Mouse (Mus musculus): ENCODE data around the gene Stag3. TPM values are rescaled to one million over a fixed set of nuclear protein-coding genes. Genes with fewer than 3 reads are reported as not detected.

Gene Stag3
- polyA plus RNA-seq, 1 experiment from 2014 or later = 1.3 TPM

- H3K9ac ChIP-seq = no peak overlapping the region
Observed at GRCm38 (mm10) chr5:138258542-138258941, 21.5 kb upstream of the Stag3 start.

GRCm38 (mm10) chr5:138258993-138259392 lies 21.0 kb upstream of the Stag3 start:
- Histone ChIP-seq H3K9ac (no peak overlapping the region), H3K4me2 (no peak overlapping the region; the same call in 1 of the 2 replicates), H3K4me1 (replicated peaks) (peaks cover 85% of the 10 kb centered on the region)

More at GRCm38 (mm10) chr5:138258542-138258941, 21.5 kb upstream of the Stag3 start:
- Histone ChIP-seq H3K4me3 (replicated peaks) (no peak overlapping the region), H3K4me2 (peak overlapping the region; percentile 6), H3K36me3 (replicated peaks) (peaks cover 37% of the 10 kb centered on the region), H3K9me3 (replicated peaks) (no peaks in the 10 kb centered on the region), H3K27me3 (no peaks in the 10 kb centered on the region), H3K4me1 (replicated peaks) (peaks cover 85% of the 10 kb centered on the region), H3K27ac (replicated peaks) (0 out of 2 replicates have a peak overlapping the region, but pooled peaks have one; percentile 24)
- ATAC-seq (ENCODE audit: insufficient read depth) = no peak
- WGBS (ENCODE audit: insufficient replicate concordance) = 71% methylated on average over 6 of the region's 6 CpGs

GRCm38 (mm10) chr5:138260051-138260450 lies 20.0 kb upstream of the Stag3 start:
- peaks cover 37% of the 10 kb centered on the region for H3K36me3 ChIP-seq (replicated peaks)
- H3K4me3 ChIP-seq (replicated peaks) = peak overlapping the region; percentile 84; the same call in 1 of the 2 replicates
- ATAC-seq (ENCODE audit: insufficient read depth) = no peak
- peak overlapping the region; percentile 95 for H3K4me2 ChIP-seq
- WGBS (ENCODE audit: insufficient replicate concordance) = 19% methylated on average over 10 of the region's 10 CpGs
- H3K9ac ChIP-seq = peak overlapping the region; percentile 12; the same call in 1 of the 2 replicates
- H3K27me3 ChIP-seq = no peaks in the 10 kb centered on the region
- peak overlapping the region; percentile 75 for H3K27ac ChIP-seq (replicated peaks)
- H3K4me1 ChIP-seq (replicated peaks) = peaks cover 85% of the 10 kb centered on the region
- H3K9me3 ChIP-seq (replicated peaks) = no peaks in the 10 kb centered on the region

More at GRCm38 (mm10) chr5:138258993-138259392, 21.0 kb upstream of the Stag3 start:
- 61% methylated on average over 7 of the region's 7 CpGs for WGBS (ENCODE audit: insufficient replicate concordance)
- no peak overlapping the region for H3K4me3 ChIP-seq (replicated peaks)
- 0 out of 2 replicates have a peak overlapping the region, but pooled peaks have one; percentile 24 for H3K27ac ChIP-seq (replicated peaks)
- ATAC-seq (ENCODE audit: insufficient read depth) = no peak
- no peaks in the 10 kb centered on the region for H3K9me3 ChIP-seq (replicated peaks)
- no peaks in the 10 kb centered on the region for H3K27me3 ChIP-seq
- H3K36me3 ChIP-seq (replicated peaks) = peaks cover 37% of the 10 kb centered on the region

GRCm38 (mm10) chr5:138260834-138261233 lies 19.2 kb upstream of the Stag3 start:
- Histone ChIP-seq H3K36me3 (replicated peaks) (peaks cover 37% of the 10 kb centered on the region), H3K27me3 (no peaks in the 10 kb centered on the region), H3K27ac (replicated peaks) (peak overlapping the region; percentile 75), H3K4me3 (replicated peaks) (peak overlapping the region; percentile 84), H3K4me2 (peak overlapping the region; percentile 95), H3K9me3 (replicated peaks) (no peaks in the 10 kb centered on the region), H3K9ac (peak overlapping the region; percentile 12), H3K4me1 (replicated peaks) (peaks cover 88% of the 10 kb centered on the region)
- peak; percentile 47 for ATAC-seq (ENCODE audit: insufficient read depth)
- WGBS (ENCODE audit: insufficient replicate concordance) = 22% methylated on average over 11 of the region's 11 CpGs

GRCm38 (mm10) chr5:138262001-138262400 lies 18.0 kb upstream of the Stag3 start:
- peaks cover 37% of the 10 kb centered on the region for H3K36me3 ChIP-seq (replicated peaks)
- 26% methylated on average over 4 of the region's 4 CpGs for WGBS (ENCODE audit: insufficient replicate concordance)
- peak overlapping the region; percentile 75 for H3K27ac ChIP-seq (replicated peaks)
- peaks cover 76% of the 10 kb centered on the region for H3K4me1 ChIP-seq (replicated peaks)
- no peaks in the 10 kb centered on the region for H3K27me3 ChIP-seq
- H3K4me3 ChIP-seq (replicated peaks) = peak overlapping the region; percentile 84
- ATAC-seq (ENCODE audit: insufficient read depth) = no peak
- H3K9ac ChIP-seq = peak overlapping the region; percentile 84; the same call in 1 of the 2 replicates
- H3K9me3 ChIP-seq (replicated peaks) = no peaks in the 10 kb centered on the region
- peak overlapping the region; percentile 95 for H3K4me2 ChIP-seq

GRCm38 (mm10) chr5:138262582-138263240 lies 17.3 kb upstream of the Stag3 start:
- Histone ChIP-seq H3K27ac (replicated peaks) (peak overlapping the region; percentile 75), H3K4me2 (peak overlapping the region; percentile 95), H3K36me3 (replicated peaks) (peaks cover 37% of the 10 kb centered on the region), H3K4me3 (replicated peaks) (peak overlapping the region; percentile 84), H3K9ac (peak overlapping the region; percentile 84), H3K9me3 (replicated peaks) (no peaks in the 10 kb centered on the region), H3K27me3 (no peaks in the 10 kb centered on the region), H3K4me1 (replicated peaks) (peaks cover 70% of the 10 kb centered on the region)
- WGBS (ENCODE audit: insufficient replicate concordance) = 25% methylated on average over 18 of the region's 18 CpGs
- no peak for ATAC-seq (ENCODE audit: insufficient read depth)

- ATAC-seq (ENCODE audit: insufficient read depth) = peak; percentile 81
- Histone ChIP-seq H3K4me2 (peak within 1 kb of the TSS; percentile 95), H3K27ac (replicated peaks) (peak within 1 kb of the TSS; percentile 75), H3K9me3 (replicated peaks) (no peaks in the 10 kb centered on the region), H3K27me3 (no peaks in the 10 kb centered on the region), H3K9ac (peak within 1 kb of the TSS; percentile 84), H3K4me3 (replicated peaks) (peak within 1 kb of the TSS; percentile 84), H3K4me1 (replicated peaks) (peaks cover 62% of the 10 kb centered on the region), H3K36me3 (replicated peaks) (peaks cover 32% of the 10 kb centered on the region)
- WGBS (ENCODE audit: insufficient replicate concordance) = under 1% methylated on average over 71 of the region's 71 CpGs
Observed at GRCm38 (mm10) chr5:138263260-138264206, 16.5 kb upstream of the Stag3 start, which contains the start of gene BC037034. Gene BC037034 (minus strand): TSS chr5:138264033.

GRCm38 (mm10) chr5:138264207-138264578 lies 15.8 kb upstream of the Stag3 start:
- peaks cover 55% of the 10 kb centered on the region for H3K4me1 ChIP-seq (replicated peaks)
- peak overlapping the region; percentile 84 for H3K9ac ChIP-seq
- H3K9me3 ChIP-seq (replicated peaks) = no peaks in the 10 kb centered on the region
- H3K27me3 ChIP-seq = no peaks in the 10 kb centered on the region
- peaks cover 26% of the 10 kb centered on the region for H3K36me3 ChIP-seq (replicated peaks)
- peak overlapping the region; percentile 95 for H3K4me2 ChIP-seq
- ATAC-seq (ENCODE audit: insufficient read depth) = no peak
- H3K27ac ChIP-seq (replicated peaks) = peak overlapping the region; percentile 75
- peak overlapping the region; percentile 84 for H3K4me3 ChIP-seq (replicated peaks)
- WGBS (ENCODE audit: insufficient replicate concordance) = 10% methylated on average over 6 of the region's 6 CpGs

- peaks cover 7% of the 10 kb centered on the region for H3K27me3 ChIP-seq
Observed at GRCm38 (mm10) chr5:138265712-138266111, 14.3 kb upstream of the Stag3 start.

GRCm38 (mm10) chr5:138267114-138267513 lies 12.9 kb upstream of the Stag3 start:
- no peak for ATAC-seq (ENCODE audit: insufficient read depth)
- Histone ChIP-seq H3K4me3 (replicated peaks) (no peak overlapping the region), H3K4me2 (no peak overlapping the region), H3K4me1 (replicated peaks) (peaks cover 26% of the 10 kb centered on the region), H3K36me3 (replicated peaks) (no peaks in the 10 kb centered on the region), H3K9ac (no peak overlapping the region), H3K27ac (replicated peaks) (no peak overlapping the region), H3K9me3 (replicated peaks) (no peaks in the 10 kb centered on the region), H3K27me3 (peaks cover 21% of the 10 kb centered on the region)
- WGBS (ENCODE audit: insufficient replicate concordance) = 77% methylated on average over 3 of the region's 3 CpGs

More at GRCm38 (mm10) chr5:138265712-138266111, 14.3 kb upstream of the Stag3 start:
- no peak for ATAC-seq (ENCODE audit: insufficient read depth)
- WGBS (ENCODE audit: insufficient replicate concordance) = 80% methylated on average over 4 of the region's 4 CpGs
- Histone ChIP-seq H3K36me3 (replicated peaks) (peaks cover 11% of the 10 kb centered on the region), H3K4me2 (no peak overlapping the region), H3K9me3 (replicated peaks) (no peaks in the 10 kb centered on the region), H3K9ac (no peak overlapping the region), H3K4me3 (replicated peaks) (no peak overlapping the region), H3K27ac (replicated peaks) (no peak overlapping the region), H3K4me1 (replicated peaks) (peaks cover 40% of the 10 kb centered on the region)

- 59% methylated on average over 4 of the region's 4 CpGs for WGBS (ENCODE audit: insufficient replicate concordance)
- no peak overlapping the region for H3K4me2 ChIP-seq
- no peak overlapping the region for H3K9ac ChIP-seq
- no peak overlapping the region for H3K27ac ChIP-seq (replicated peaks)
- ATAC-seq (ENCODE audit: insufficient read depth) = no peak
- H3K27me3 ChIP-seq = peaks cover 39% of the 10 kb centered on the region
- H3K9me3 ChIP-seq (replicated peaks) = no peaks in the 10 kb centered on the region
- H3K36me3 ChIP-seq (replicated peaks) = no peaks in the 10 kb centered on the region
- peaks cover 12% of the 10 kb centered on the region for H3K4me1 ChIP-seq (replicated peaks)
- H3K4me3 ChIP-seq (replicated peaks) = no peak overlapping the region
Observed at GRCm38 (mm10) chr5:138268980-138269379, 11.1 kb upstream of the Stag3 start.
